Mouse (Mus musculus) embryonic facial prominence, embryonic 14.5 days (tissue): ENCODE data around the gene Smpd1. TPM values are rescaled to one million over a fixed set of nuclear protein-coding genes. Genes with fewer than 3 reads are reported as not detected.

ENCODE experiments used
- ATAC-seq: fragments of 200-750 bp; cut with Nextera tagmentation; 2 replicates; pipeline ENCODE4 v1.8.0; 2017; ENCODE audit warnings: low read depth, moderate number of reproducible peaks, moderate TSS enrichment
- DNase-seq: peaks from one replicate; pipeline ENCODE4 v3.0.0-alpha.2; 2015; ENCODE audit warnings: low spot score
- H3K27ac ChIP-seq: fragments of 300-500 bp; sonication (generic); replicated peaks from 2 replicates; pipeline ENCODE4 v1.5.1; 2014; ENCODE audit warnings: low read depth, mild to moderate bottlenecking, low read length, moderate library complexity
- H3K27me3 ChIP-seq: fragments of 300-500 bp; sonication (generic); replicated peaks from 2 replicates; pipeline ENCODE4 v1.6.1; 2014; ENCODE audit warnings: low read length; ENCODE audit not compliant: control insufficient read depth, insufficient read depth
- H3K36me3 ChIP-seq: fragments of 300-500 bp; sonication (generic); 2 replicates; pipeline ENCODE4 v1.6.1; 2014; ENCODE audit warnings: low read length, mixed read lengths; ENCODE audit not compliant: control insufficient read depth, insufficient read depth
- H3K4me1 ChIP-seq: fragments of 300-500 bp; sonication (generic); 2 replicates; pipeline ENCODE4 v1.6.1; 2014; ENCODE audit warnings: antibody characterized with exemption, low read length; ENCODE audit not compliant: control insufficient read depth, insufficient read depth
- H3K4me2 ChIP-seq: fragments of 300-500 bp; sonication (generic); 2 replicates; pipeline ENCODE4 v1.6.1; 2014; ENCODE audit warnings: low read depth, mild to moderate bottlenecking, low read length, moderate library complexity, mixed read lengths
- H3K4me3 ChIP-seq: fragments of 300-500 bp; sonication (generic); 2 replicates; pipeline ENCODE4 v1.5.1; 2014; ENCODE audit warnings: low read depth, mild to moderate bottlenecking, low read length
- H3K9ac ChIP-seq: fragments of 300-500 bp; sonication (generic); 2 replicates; pipeline ENCODE4 v1.6.1; 2014; ENCODE audit warnings: low read depth, mild to moderate bottlenecking, low read length, moderate library complexity, mixed read lengths
- H3K9me3 ChIP-seq: fragments of 300-500 bp; sonication (generic); 2 replicates; pipeline ENCODE4 v1.6.1; 2016; ENCODE audit warnings: low read length; ENCODE audit not compliant: control insufficient read depth
- WGBS: fragments of 180-500 bp; shearing (Covaris S2); extraction: QIAGEN DNeasy Blood & Tissue Kit; methylation state at CpG from one replicate; pipeline ENCODE4 v1.1.7; 2014; 5-methylcytosine and 5-hydroxymethylcytosine counted together
- polyA plus RNA-seq: library from polyadenylated mRNA; unstranded; fragments of >200 nt; fragmentation: Nextera tagmentation; extraction: Ambion mirVana; gene quantifications from 2 replicates; pipeline ENCODE4 v1.2.1, GENCODE M21; 2014

The Smpd1 gene
- polyA plus RNA-seq, 1 experiment from 2014 or later: 51.8 TPM

GRCm38 (mm10) chr7:105568583-105568982, 14.4 kb downstream of the Smpd1 start:
- ATAC-seq (peak; percentile 67), DNase-seq (no peak)
- Histone ChIP-seq H3K27me3 (no peaks in the 10 kb centered on the region), H3K4me1 (peaks cover 12% of the 10 kb centered on the region; the same call in 1 of the 2 replicates), H3K9me3 (no peaks in the 10 kb centered on the region), H3K9ac (peak overlapping the region; percentile 25; the same call in 1 of the 2 replicates), H3K27ac (no peak overlapping the region), H3K4me2 (no peak overlapping the region), H3K4me3 (no peak overlapping the region), H3K36me3 (peaks cover 52% of the 10 kb centered on the region)
- WGBS: 20% methylated on average over 7 of the region's 7 CpGs

GRCm38 (mm10) chr7:105568988-105569471, 14.9 kb downstream of the Smpd1 start:
- Histone ChIP-seq H3K9ac (peak overlapping the region; percentile 25; the same call in 1 of the 2 replicates), H3K4me2 (no peak overlapping the region), H3K27me3 (no peaks in the 10 kb centered on the region), H3K9me3 (no peaks in the 10 kb centered on the region), H3K27ac (no peak overlapping the region), H3K36me3 (peaks cover 52% of the 10 kb centered on the region), H3K4me1 (peaks cover 12% of the 10 kb centered on the region; the same call in 1 of the 2 replicates), H3K4me3 (no peak overlapping the region)
- 6% methylated on average over 6 of the region's 6 CpGs for WGBS
- ATAC-seq: peak; percentile 90
- peak; percentile 84 for DNase-seq

- peak; percentile 29 for DNase-seq
- ATAC-seq: peak; percentile 14
- no peaks in the 10 kb centered on the region for H3K27me3 ChIP-seq
- WGBS: 33% methylated on average over 12 of the region's 12 CpGs
- 0 out of 2 replicates have a peak overlapping the region, but pooled peaks have one; percentile 8 for H3K4me2 ChIP-seq
- peaks cover 12% of the 10 kb centered on the region; the same call in 1 of the 2 replicates for H3K4me1 ChIP-seq
- H3K36me3 ChIP-seq: peaks cover 45% of the 10 kb centered on the region
- no peak overlapping the region for H3K9ac ChIP-seq
- no peak overlapping the region for H3K4me3 ChIP-seq
- no peak overlapping the region; the same call in 1 of the 2 replicates for H3K27ac ChIP-seq
- H3K9me3 ChIP-seq: no peaks in the 10 kb centered on the region
These were observed 15.6 kb downstream of the Smpd1 start for GRCm38 (mm10) chr7:105569512-105570496.

GRCm38 (mm10) chr7:105570756-105571155, 16.6 kb downstream of the Smpd1 start:
- Histone ChIP-seq H3K9ac (no peak overlapping the region), H3K27ac (no peak overlapping the region), H3K36me3 (peaks cover 36% of the 10 kb centered on the region), H3K27me3 (no peaks in the 10 kb centered on the region), H3K9me3 (no peaks in the 10 kb centered on the region), H3K4me1 (peaks cover 12% of the 10 kb centered on the region; the same call in 1 of the 2 replicates), H3K4me2 (no peak overlapping the region), H3K4me3 (no peak overlapping the region)
- ATAC-seq (no peak), DNase-seq (no peak)
- WGBS: 73% methylated on average over 4 of the region's 4 CpGs

- peaks cover 16% of the 10 kb centered on the region for H3K36me3 ChIP-seq
- H3K27me3 ChIP-seq: no peaks in the 10 kb centered on the region
- no peak overlapping the region for H3K27ac ChIP-seq
- no peak for DNase-seq
- H3K4me1 ChIP-seq: peaks cover 12% of the 10 kb centered on the region; the same call in 1 of the 2 replicates
- WGBS: 89% methylated on average over 8 of the region's 8 CpGs
- no peak for ATAC-seq
- no peak overlapping the region for H3K4me3 ChIP-seq
- no peak overlapping the region for H3K4me2 ChIP-seq
- no peak overlapping the region for H3K9ac ChIP-seq
- no peaks in the 10 kb centered on the region for H3K9me3 ChIP-seq
These were observed 18.8 kb downstream of the Smpd1 start for GRCm38 (mm10) chr7:105572949-105573348.

- WGBS: 89% methylated on average over 4 of the region's 4 CpGs
- peaks cover 5% of the 10 kb centered on the region; the same call in 1 of the 2 replicates for H3K4me1 ChIP-seq
- DNase-seq (no peak), ATAC-seq (no peak)
- no peak overlapping the region for H3K4me2 ChIP-seq
- no peak overlapping the region for H3K27ac ChIP-seq
- no peaks in the 10 kb centered on the region for H3K9me3 ChIP-seq
- H3K4me3 ChIP-seq: no peak overlapping the region
- H3K27me3 ChIP-seq: no peaks in the 10 kb centered on the region
- H3K9ac ChIP-seq: no peak overlapping the region
- H3K36me3 ChIP-seq: peaks cover 16% of the 10 kb centered on the region
These were observed 20.4 kb downstream of the Smpd1 start for GRCm38 (mm10) chr7:105574537-105574936.

GRCm38 (mm10) chr7:105576166-105576748, 22.1 kb downstream of the Smpd1 start:
- no peak overlapping the region for H3K27ac ChIP-seq
- no peaks in the 10 kb centered on the region for H3K27me3 ChIP-seq
- DNase-seq (peak; percentile 6), ATAC-seq (no peak)
- H3K4me3 ChIP-seq: no peak overlapping the region
- no peaks in the 10 kb centered on the region for H3K9me3 ChIP-seq
- no peak overlapping the region for H3K4me2 ChIP-seq
- no peak overlapping the region for H3K9ac ChIP-seq
- H3K36me3 ChIP-seq: peaks cover 16% of the 10 kb centered on the region
- H3K4me1 ChIP-seq: 0 out of 2 replicates have a peak, but pooled peaks cover 11% of the 10 kb centered on the region
- 54% methylated on average over 3 of the region's 3 CpGs for WGBS

- 0 out of 2 replicates have a peak, but pooled peaks cover 11% of the 10 kb centered on the region for H3K4me1 ChIP-seq
- ATAC-seq: no peak
- no peaks in the 10 kb centered on the region for H3K9me3 ChIP-seq
- no peak overlapping the region for H3K4me3 ChIP-seq
- DNase-seq: no peak
- H3K36me3 ChIP-seq: peaks cover 16% of the 10 kb centered on the region
- no peak overlapping the region for H3K27ac ChIP-seq
- no peak overlapping the region for H3K9ac ChIP-seq
- WGBS: 93% methylated on average over 6 of the region's 6 CpGs
- H3K4me2 ChIP-seq: no peak overlapping the region
- no peaks in the 10 kb centered on the region for H3K27me3 ChIP-seq
These were observed 23.3 kb downstream of the Smpd1 start for GRCm38 (mm10) chr7:105577377-105577871.
